Mouse (Mus musculus): Measurements from ENCODE around the gene Atr.

DNA sequence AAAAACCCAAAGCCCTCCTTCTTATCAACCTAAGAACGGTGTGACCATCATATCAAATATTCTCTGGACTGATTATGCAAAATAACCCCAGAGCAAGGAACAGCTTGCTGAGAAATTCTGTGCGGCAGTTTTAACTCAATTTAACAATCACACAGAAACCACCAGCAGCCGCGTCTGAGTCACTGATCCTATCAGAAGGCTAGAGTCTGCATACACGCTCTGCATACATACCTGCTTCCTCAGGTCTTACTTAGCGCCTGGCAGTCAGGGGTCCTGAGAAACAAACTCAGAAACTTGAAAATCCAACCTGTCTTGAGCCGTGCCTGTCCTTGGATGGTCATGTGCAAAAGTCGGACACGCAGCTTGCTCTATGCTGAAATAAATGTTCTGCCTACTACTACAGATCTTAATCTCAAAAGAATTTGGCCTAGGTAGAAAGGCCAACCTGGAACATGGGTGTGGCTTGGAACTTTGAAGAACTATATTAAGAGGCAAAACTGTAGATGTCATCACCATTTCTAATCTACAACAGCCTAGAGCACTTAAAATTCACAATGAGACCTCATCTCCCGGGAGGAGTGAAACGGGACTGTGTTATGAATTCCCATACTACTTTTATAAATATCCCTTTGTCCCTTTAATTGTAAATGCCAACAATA, 42.3 kb upstream of the Atr start:
- TF ChIP-seq POLR2A (IDR thresholded peaks at IDR 0.05; ENCODE audit: control insufficient read depth, extremely low read depth, insufficient read depth, low read length, poor library complexity) (no peak), CTCF (IDR thresholded peaks at IDR 0.05; ENCODE audit: borderline replicate concordance, control insufficient read depth, extremely low read depth, insufficient read depth, low read length, poor library complexity) (no peak)
